Mouse (Mus musculus) forebrain, embryonic 13.5 days (tissue): ENCODE results near the gene Nipsnap1. TPM values are rescaled to one million over a fixed set of nuclear protein-coding genes. Genes with fewer than 3 reads are reported as not detected.

ENCODE experiments used
- ATAC-seq: fragments of 200-750 bp; cut with Nextera tagmentation; 2 replicates; pipeline ENCODE4 v1.8.0; 2017
- H3K27ac ChIP-seq: fragments of 300-500 bp; sonication (generic); 2 replicates; pipeline ENCODE4 v1.5.1; 2015; ENCODE audit warnings: inconsistent platforms, mild to moderate bottlenecking, moderate library complexity
- H3K27me3 ChIP-seq: fragments of 300-500 bp; sonication (generic); 2 replicates; pipeline ENCODE4 v1.6.1; 2015; ENCODE audit warnings: mild to moderate bottlenecking, inconsistent platforms
- H3K36me3 ChIP-seq: fragments of 300-500 bp; sonication (generic); 2 replicates; pipeline ENCODE4 v1.6.1; 2015; ENCODE audit warnings: mild to moderate bottlenecking, inconsistent platforms; ENCODE audit not compliant: poor library complexity, severe bottlenecking
- H3K4me1 ChIP-seq: fragments of 300-500 bp; sonication (generic); 2 replicates; pipeline ENCODE4 v1.6.1; 2015; ENCODE audit warnings: inconsistent platforms
- H3K4me2 ChIP-seq: fragments of 300-500 bp; sonication (generic); 2 replicates; pipeline ENCODE4 v1.6.1; 2015; ENCODE audit warnings: inconsistent platforms, mild to moderate bottlenecking, moderate library complexity
- H3K4me3 ChIP-seq: fragments of 300-500 bp; sonication (generic); 2 replicates; pipeline ENCODE4 v1.5.1; 2015; ENCODE audit warnings: mild to moderate bottlenecking, inconsistent platforms
- H3K9ac ChIP-seq: fragments of 300-500 bp; sonication (generic); 2 replicates; pipeline ENCODE4 v1.6.1; 2015; ENCODE audit warnings: mild to moderate bottlenecking, inconsistent platforms
- H3K9me3 ChIP-seq: fragments of 300-500 bp; sonication (generic); replicated peaks from 2 replicates; pipeline ENCODE4 v1.6.1; 2016; ENCODE audit warnings: inconsistent platforms
- whole genome bisulfite sequencing: fragments of 180-500 bp; shearing (Covaris S2); methylation state at CpG from one replicate; pipeline ENCODE4 v1.1.7; 2015; 5-methylcytosine and 5-hydroxymethylcytosine counted together
- polyA plus RNA-seq: library from polyadenylated mRNA; unstranded; fragments of >200 nt; fragmentation: Nextera tagmentation; extraction: Ambion mirVana; gene quantifications from 2 replicates; pipeline ENCODE4 v1.2.1, GENCODE M21; 2015

The Nipsnap1 gene
- polyA plus RNA-seq, 1 experiment from 2014 or later = 118 TPM

DNA sequence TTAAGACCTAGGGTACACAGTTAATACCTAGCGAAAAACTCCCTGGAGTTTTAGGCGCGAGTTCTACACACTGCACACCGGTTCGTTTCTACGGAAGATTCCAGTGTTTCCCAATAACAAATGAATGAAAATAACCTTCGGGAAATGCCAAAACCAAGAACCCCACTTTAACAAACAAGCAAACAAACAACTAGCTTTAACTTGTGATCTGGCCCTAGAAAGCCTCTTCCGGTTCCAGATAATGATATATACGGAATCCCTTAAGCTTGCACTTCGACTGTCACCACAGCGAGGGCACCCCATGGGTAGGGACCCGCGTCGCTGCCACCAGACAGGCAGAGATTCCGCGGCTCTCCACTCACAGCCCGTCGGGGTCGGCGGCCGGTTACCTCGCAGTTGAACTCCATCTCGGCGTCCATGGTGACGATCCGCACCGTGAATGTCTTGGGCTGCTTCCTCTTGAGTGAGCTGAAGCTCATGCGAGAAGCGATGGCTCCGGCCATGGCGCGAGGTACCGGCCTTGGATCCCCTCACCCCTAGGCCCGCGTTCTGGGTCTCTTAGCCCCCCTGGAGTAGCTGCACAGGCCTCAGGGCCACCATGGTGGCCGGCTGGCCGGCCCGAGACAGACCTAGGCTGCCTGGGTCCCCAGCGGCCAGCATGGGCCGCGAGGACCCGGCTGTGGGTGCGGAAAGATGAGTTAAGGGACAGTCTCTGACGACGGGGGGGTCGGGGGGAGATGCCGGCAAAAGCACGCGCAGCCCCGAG is 25.1 kb upstream of the Nipsnap1 start:
- under 1% methylated on average over 50 of the region's 50 CpGs for WGBS

DNA sequence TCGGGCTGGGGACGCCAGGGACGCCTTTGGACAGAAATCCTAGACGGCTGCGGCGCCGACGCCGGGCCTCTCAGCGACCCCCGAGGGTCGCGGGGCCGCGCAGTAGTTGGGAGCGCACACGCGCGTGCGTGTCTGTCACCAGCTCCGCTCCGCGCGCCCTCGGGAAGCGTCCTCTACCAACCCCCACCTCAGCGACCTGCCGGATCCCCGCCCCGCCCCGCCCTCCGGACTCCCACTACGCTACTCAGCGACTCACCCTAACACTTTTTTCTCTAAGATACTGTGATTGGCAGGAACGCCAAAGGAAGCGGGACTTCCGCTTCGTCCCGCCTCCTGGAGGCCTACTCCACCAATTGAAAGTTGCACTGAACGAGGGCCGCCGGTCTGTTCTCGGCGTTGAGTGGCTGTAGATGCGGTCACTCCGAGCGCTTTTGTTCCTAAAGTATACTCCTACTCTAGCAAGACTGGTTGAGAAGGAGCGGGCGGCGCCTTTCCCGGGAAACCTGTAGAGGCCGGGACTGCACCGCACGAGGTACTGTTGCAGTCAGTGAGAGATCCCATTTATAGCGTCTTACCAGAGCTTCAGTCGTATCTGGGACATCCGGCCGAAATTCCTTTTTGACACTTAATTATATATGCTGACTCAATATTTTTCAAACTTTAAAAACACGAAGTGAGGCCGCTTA is 24.4 kb upstream of the Nipsnap1 start, which contains the start of gene Nf2:
TSS of gene Nf2 (minus strand) at position 279 of the 686 bp plus-strand sequence.
- WGBS = under 1% methylated on average over 56 of the region's 60 CpGs
- Histone ChIP-seq H3K4me3 (peak within 1 kb of the TSS; percentile 90), H3K27ac (peak within 1 kb of the TSS; percentile 57; the same call in 1 of the 2 replicates), H3K36me3 (no peaks in the 10 kb centered on the region), H3K27me3 (no peaks in the 10 kb centered on the region), H3K4me2 (peak within 1 kb of the TSS; percentile 70), H3K4me1 (peaks cover 25% of the 10 kb centered on the region), H3K9ac (peak within 1 kb of the TSS; percentile 95), H3K9me3 (no peaks in the 10 kb centered on the region)
- ATAC-seq = peak; percentile 100

More for the DNA sequence above, 25.1 kb upstream of the Nipsnap1 start:
- H3K4me3 ChIP-seq = peak overlapping the region; percentile 90
- peak overlapping the region; percentile 70 for H3K4me2 ChIP-seq
- peaks cover 25% of the 10 kb centered on the region for H3K4me1 ChIP-seq
- no peaks in the 10 kb centered on the region for H3K9me3 ChIP-seq
- peak overlapping the region; percentile 57; the same call in 1 of the 2 replicates for H3K27ac ChIP-seq
- peak overlapping the region; percentile 95 for H3K9ac ChIP-seq
- H3K36me3 ChIP-seq = no peaks in the 10 kb centered on the region
- H3K27me3 ChIP-seq = no peaks in the 10 kb centered on the region
- peak; percentile 50 for ATAC-seq

DNA sequence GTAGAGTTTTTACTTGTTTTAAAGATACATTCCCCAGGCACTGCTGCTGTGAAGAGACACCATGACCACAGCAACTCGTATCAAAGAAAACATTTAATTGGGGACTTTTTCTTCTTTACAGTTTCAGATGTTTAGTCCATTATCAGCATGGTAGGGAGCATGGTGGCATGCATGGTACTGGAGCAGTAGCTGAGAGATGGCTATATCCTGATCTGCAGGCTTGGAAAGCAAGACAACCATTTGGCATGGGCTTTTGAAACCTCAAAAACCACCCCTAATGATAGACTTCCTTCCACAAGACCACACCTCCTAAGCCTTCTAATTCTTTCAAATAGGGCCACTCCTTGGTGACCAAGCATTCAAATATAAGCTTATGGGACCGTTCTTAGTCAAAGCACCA is 23.3 kb upstream of the Nipsnap1 start:
- Histone ChIP-seq H3K4me3 (no peak overlapping the region), H3K9me3 (no peaks in the 10 kb centered on the region), H3K9ac (no peak overlapping the region), H3K4me1 (peaks cover 25% of the 10 kb centered on the region), H3K27ac (no peak overlapping the region), H3K4me2 (peak overlapping the region; percentile 59; the same call in 1 of the 2 replicates), H3K27me3 (no peaks in the 10 kb centered on the region), H3K36me3 (no peaks in the 10 kb centered on the region)
- 96% methylated on average over 2 of the region's 2 CpGs for WGBS
- no peak for ATAC-seq

DNA sequence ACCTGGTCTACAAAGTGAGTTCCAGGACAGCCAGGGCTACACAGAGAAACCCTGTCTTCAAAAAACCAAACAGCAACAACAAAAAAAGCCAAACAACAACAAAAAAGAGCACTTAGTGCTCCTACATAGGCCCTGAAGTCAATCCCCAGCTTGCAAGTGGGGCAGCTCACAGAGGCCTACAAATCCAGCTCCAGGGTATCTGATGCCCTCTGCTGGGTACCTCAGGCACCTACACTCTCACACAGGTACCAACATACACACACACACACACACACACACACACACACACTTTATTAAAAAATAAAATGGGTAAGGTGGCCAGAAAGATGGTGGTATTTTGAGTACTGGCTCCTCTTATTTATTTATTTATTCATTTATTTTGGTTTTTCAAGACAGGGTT is 20.7 kb upstream of the Nipsnap1 start:
- ATAC-seq = no peak
- H3K36me3 ChIP-seq = no peaks in the 10 kb centered on the region

DNA sequence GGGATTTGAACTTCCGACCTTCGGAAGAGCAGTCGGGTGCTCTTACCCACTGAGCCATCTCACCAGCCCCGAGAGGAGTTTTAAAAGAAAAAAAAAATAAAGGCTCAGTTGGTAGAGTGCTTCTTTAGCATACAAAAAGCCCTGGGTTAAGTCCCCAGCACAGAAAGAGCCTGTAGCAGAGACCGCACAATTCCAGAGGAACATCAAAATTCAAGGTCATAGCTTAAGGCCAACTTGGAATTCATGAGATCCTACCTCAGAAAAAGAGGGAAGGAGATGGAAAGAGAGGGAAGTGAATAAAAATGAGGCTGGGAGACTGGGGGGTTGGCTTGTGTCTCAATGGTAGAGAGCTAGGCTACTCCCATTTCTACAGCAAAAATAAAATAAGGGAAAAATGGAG is 19.6 kb upstream of the Nipsnap1 start:
- Histone ChIP-seq H3K9ac (no peak overlapping the region), H3K27ac (no peak overlapping the region), H3K9me3 (no peaks in the 10 kb centered on the region), H3K4me2 (no peak overlapping the region), H3K4me3 (no peak overlapping the region), H3K27me3 (no peaks in the 10 kb centered on the region), H3K4me1 (peaks cover 5% of the 10 kb centered on the region; the same call in 1 of the 2 replicates), H3K36me3 (no peaks in the 10 kb centered on the region)
- 87% methylated on average over 5 of the region's 5 CpGs for WGBS
- ATAC-seq = no peak

More for the DNA sequence above, 20.7 kb upstream of the Nipsnap1 start:
- Histone ChIP-seq H3K27ac (no peak overlapping the region), H3K9me3 (no peaks in the 10 kb centered on the region), H3K9ac (no peak overlapping the region), H3K4me2 (no peak overlapping the region), H3K27me3 (no peaks in the 10 kb centered on the region), H3K4me1 (peaks cover 9% of the 10 kb centered on the region), H3K4me3 (no peak overlapping the region)

DNA sequence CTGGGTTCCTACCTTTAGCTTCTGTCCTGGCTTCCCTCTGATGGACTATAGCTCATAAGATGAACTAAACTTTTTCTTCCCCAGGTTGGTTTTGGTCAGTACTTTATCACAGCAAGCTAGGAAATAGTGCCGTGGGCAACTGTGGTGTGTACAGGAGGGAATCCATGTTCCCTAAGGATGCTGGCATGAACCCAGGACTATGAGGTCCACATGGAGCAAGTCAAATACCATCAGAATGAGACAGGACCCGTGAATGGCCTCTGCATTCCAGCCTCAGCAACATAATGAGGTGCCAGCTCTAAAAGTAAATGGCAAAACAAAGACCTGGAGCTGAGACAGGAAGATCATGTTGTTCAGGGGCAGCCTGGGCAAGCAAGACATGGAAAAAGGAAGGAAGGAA is 15.3 kb upstream of the Nipsnap1 start:
- Histone ChIP-seq H3K36me3 (no peaks in the 10 kb centered on the region), H3K27me3 (no peaks in the 10 kb centered on the region), H3K4me3 (no peak overlapping the region), H3K4me1 (no peaks in the 10 kb centered on the region), H3K9ac (no peak overlapping the region), H3K27ac (no peak overlapping the region), H3K4me2 (no peak overlapping the region), H3K9me3 (no peaks in the 10 kb centered on the region)
- WGBS = 55% methylated on average over 2 of the region's 2 CpGs
- no peak for ATAC-seq

DNA sequence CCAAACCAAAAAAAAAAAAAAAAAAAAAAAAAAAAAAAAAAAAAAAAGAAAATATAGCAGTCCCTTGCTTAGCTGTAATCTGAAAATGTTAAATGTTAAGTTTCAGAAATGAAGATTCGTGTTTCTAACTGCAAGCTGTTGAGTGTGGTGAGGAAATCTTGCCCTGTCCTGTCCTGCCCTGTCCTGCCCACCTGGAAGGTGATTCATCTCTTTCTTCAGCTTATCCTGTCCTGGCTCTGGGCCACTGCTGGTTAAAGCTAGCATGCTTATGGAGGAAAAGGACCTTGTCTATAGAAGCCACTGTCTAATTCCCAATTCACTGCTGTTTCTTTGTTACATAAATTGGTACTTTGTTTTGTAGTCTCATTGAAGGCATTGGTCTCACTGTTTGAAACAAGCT is 12.8 kb upstream of the Nipsnap1 start:
- Histone ChIP-seq H3K36me3 (no peaks in the 10 kb centered on the region), H3K4me1 (no peaks in the 10 kb centered on the region), H3K27ac (no peak overlapping the region), H3K27me3 (no peaks in the 10 kb centered on the region), H3K9me3 (no peaks in the 10 kb centered on the region), H3K4me2 (no peak overlapping the region), H3K4me3 (no peak overlapping the region), H3K9ac (no peak overlapping the region)
- no peak for ATAC-seq
- WGBS = 50% methylated on average over 1 of the region's 1 CpGs

DNA sequence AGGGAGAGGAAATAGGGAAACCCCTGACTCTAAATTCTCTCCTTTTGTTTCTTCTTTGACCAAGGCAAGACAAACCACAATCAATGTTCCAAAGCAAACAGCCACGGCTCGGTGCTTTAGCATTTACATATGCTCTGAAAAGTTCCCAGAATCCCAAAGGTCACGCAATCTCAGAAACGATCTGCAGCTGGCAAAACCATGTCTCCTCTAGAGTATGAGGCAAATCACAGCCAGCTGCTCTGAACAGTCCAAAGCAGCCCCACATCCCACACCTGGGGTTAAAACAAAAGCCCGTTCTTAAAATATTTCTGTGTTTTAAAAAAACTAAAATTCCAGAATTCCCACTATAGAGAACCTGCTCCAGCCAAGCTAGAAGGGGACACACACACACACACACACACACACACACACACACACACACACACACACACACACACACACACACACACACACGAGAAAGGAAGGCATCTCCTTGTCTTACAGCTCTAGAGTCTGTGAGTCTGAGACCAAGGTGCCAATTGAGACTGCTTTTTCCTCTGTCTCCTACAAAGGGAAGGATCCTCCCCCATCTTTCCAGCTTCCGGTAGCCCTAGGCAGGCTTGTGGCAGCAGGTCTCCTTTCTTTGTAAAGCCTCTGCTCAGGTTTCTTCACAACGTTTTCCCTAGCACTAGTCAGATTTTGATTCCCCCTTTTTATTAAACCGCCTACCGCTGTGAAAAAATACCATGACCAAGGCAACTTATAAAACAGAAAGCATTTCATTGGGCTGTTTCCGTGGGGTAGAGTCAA is 11.7 kb upstream of the Nipsnap1 start:
- H3K9ac ChIP-seq = no peak overlapping the region
- H3K9me3 ChIP-seq = no peaks in the 10 kb centered on the region
- H3K4me1 ChIP-seq = no peaks in the 10 kb centered on the region
- H3K4me3 ChIP-seq = no peak overlapping the region
- H3K36me3 ChIP-seq = no peaks in the 10 kb centered on the region
- no peaks in the 10 kb centered on the region for H3K27me3 ChIP-seq
- WGBS = 58% methylated on average over 11 of the region's 11 CpGs
- H3K27ac ChIP-seq = no peak overlapping the region
- H3K4me2 ChIP-seq = no peak overlapping the region
- ATAC-seq = no peak

DNA sequence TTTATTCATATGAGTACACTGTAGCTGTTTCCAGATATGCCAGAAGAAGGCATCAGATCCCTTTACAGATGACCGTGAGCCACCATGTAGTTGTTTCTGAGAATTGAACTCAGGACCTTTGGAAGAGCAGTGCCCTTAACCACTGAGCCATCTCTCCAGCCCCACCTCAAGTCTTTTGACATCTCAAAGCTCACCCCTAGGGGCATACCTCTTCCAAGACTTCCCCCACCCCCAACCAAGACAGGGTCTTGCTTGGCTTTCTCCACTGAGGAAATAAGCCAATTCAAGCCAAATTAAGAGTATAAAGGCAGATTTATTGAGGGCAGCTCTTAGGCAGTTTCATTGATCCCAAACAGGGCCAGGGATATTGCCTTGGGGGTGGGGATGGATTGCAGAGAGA is 11.0 kb upstream of the Nipsnap1 start:
- WGBS = 96% methylated on average over 1 of the region's 1 CpGs
- H3K4me2 ChIP-seq = no peak overlapping the region
- H3K9me3 ChIP-seq = no peaks in the 10 kb centered on the region
- no peak overlapping the region for H3K9ac ChIP-seq
- no peak overlapping the region for H3K4me3 ChIP-seq
- ATAC-seq = no peak
- H3K36me3 ChIP-seq = no peaks in the 10 kb centered on the region
- H3K27ac ChIP-seq = no peak overlapping the region
- H3K27me3 ChIP-seq = no peaks in the 10 kb centered on the region
- H3K4me1 ChIP-seq = no peaks in the 10 kb centered on the region

DNA sequence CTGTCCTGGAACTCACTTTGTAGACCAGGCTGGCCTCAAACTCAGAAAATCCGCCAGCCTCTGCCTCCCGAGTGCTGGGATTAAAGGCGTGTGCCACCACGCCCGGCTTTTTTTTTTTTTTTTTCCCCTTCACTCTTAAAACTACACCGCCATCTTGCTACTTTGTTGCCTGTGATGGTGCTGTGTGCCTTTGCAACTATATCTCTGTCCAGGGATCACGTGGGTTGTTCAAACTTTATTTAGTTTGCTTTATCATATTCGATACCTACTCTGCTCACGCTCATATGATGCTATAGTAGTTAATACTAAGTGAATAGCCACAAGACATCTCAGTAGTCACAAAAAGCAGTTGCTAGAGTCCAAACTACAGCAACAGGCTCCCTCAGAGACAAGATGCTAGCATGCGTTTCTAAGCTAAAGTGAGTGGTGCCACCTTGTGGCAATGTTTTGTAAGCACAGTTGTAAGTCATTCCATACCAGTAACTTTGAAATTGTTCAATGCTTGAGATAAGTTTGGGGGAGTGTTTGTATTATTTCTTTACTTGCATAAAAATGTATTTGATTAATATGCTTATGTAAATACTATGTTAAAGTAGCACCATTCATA is 8.0 kb upstream of the Nipsnap1 start:
- Histone ChIP-seq H3K27ac (no peak overlapping the region), H3K4me1 (no peaks in the 10 kb centered on the region), H3K4me2 (no peak overlapping the region), H3K9ac (no peak overlapping the region), H3K27me3 (no peaks in the 10 kb centered on the region), H3K36me3 (no peaks in the 10 kb centered on the region), H3K4me3 (no peak overlapping the region), H3K9me3 (no peaks in the 10 kb centered on the region)
- ATAC-seq = no peak
- 34% methylated on average over 10 of the region's 10 CpGs for WGBS

DNA sequence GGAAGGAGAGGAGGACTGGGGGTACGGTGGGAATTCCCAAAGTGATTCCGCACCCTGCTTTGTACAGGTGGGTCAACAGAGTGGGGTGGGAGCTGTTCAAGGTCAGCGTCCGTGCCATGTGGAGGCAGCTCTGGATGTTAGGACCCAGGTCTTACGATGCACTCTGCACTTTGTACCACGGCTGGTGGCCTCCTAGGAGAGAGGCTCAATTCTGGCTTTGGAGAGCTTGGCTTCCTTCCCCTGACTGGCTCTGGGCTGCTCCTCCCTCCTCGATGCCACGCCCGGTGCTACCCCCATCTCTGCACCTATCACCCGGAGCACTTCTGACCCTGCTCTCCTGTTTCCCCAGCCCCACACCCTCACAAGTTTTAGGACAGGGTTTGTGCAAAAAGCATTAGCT is 800 bp downstream of the Nipsnap1 start:
- Histone ChIP-seq H3K9ac (peak overlapping the region; percentile 89), H3K9me3 (peaks cover 12% of the 10 kb centered on the region), H3K27me3 (no peaks in the 10 kb centered on the region), H3K4me1 (peaks cover 17% of the 10 kb centered on the region), H3K4me2 (peak overlapping the region; percentile 83), H3K36me3 (peaks cover 13% of the 10 kb centered on the region), H3K4me3 (peak overlapping the region; percentile 76), H3K27ac (peak overlapping the region; percentile 48; the same call in 1 of the 2 replicates)
- 3% methylated on average over 10 of the region's 10 CpGs for WGBS
- peak; percentile 41; the same call in 1 of the 2 replicates for ATAC-seq
